Comparison of ENCODE assay signal across 7 mouse cellular contexts in the genomic region with DNA sequence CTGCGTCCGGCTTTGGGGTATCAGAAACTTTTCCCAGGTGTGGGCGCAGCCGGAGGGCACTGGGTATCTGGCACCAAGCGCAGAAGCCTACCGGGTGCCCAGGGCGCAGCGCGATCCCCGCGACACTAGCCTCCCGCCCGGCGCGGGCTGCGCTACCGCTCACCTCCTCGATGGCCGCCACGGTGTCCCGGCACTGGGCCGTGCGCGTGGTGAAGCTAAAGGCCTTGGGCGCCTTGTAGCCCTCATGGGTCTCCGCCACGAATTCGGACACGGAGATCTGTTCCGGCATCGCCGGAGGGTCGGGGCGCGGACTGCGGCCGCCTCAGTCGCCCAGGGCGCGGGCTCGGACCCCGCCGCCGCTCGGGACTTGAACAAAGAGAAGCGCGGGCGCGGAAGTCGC.
DNase-seq lines count a peak whose midpoint lies in the region; ATAC-seq lines count a peak whose summit lies in the region.
"Not testable (repeated sequence)": the region's sequence is repeated elsewhere in the genome, so short reads cannot be mapped to it uniquely, and the experiment has no call there.

No protein-coding gene starts in this region.

- H3K9ac ChIP-seq in forebrain, embryonic 15.5 days (replicated peaks) = peak overlapping the region; percentile 35
- peak overlapping the region; percentile 55; the same call in 1 of the 2 replicates for H3K9ac ChIP-seq in kidney, embryonic 14.5 days (ENCODE audit: low read depth, low read length)
- not testable (repeated sequence) for H3K9ac ChIP-seq in liver, embryonic 11.5 days (ENCODE audit: low read depth, low read length); midbrain, embryonic 14.5 days (replicated peaks; ENCODE audit: low read length)
- H3K9ac ChIP-seq in stomach, embryonic 14.5 days (replicated peaks; ENCODE audit: low read depth, low read length) = peak overlapping the region; percentile 30; the same call in 1 of the 2 replicates

- not testable (repeated sequence) for H3K36me3 ChIP-seq in forebrain, embryonic 15.5 days; kidney, embryonic 14.5 days (ENCODE audit: control insufficient read depth, insufficient read depth, low read length); liver, embryonic 11.5 days (ENCODE audit: control insufficient read depth, insufficient read depth, low read length); midbrain, embryonic 14.5 days (ENCODE audit: control insufficient read depth, insufficient read depth, low read length); stomach, embryonic 14.5 days (ENCODE audit: control insufficient read depth, insufficient read depth, low read length)

- not testable (repeated sequence) for H3K27ac ChIP-seq in forebrain, embryonic 15.5 days (replicated peaks); kidney, embryonic 14.5 days (ENCODE audit: low read depth, low read length); liver, embryonic 11.5 days (ENCODE audit: low read depth, low read length); midbrain, embryonic 14.5 days (replicated peaks; ENCODE audit: low read depth, low read length); stomach, embryonic 14.5 days (ENCODE audit: low read length)

- peak overlapping the region; percentile 32 for H3K4me2 ChIP-seq in forebrain, embryonic 15.5 days (replicated peaks)
- H3K4me2 ChIP-seq in kidney, embryonic 14.5 days (replicated peaks; ENCODE audit: low read depth, low read length) = peak overlapping the region; percentile 30
- H3K4me2 ChIP-seq in liver, embryonic 11.5 days = peak overlapping the region; percentile 46
- peak overlapping the region; percentile 30 for H3K4me2 ChIP-seq in midbrain, embryonic 14.5 days (ENCODE audit: low read length)
- peak overlapping the region; percentile 27; the same call in 1 of the 2 replicates for H3K4me2 ChIP-seq in stomach, embryonic 14.5 days (replicated peaks; ENCODE audit: low read depth, low read length)

- WGBS in forebrain, embryonic 15.5 days = 3% methylated on average over 49 of the region's 50 CpGs
- WGBS in kidney, embryonic 14.5 days = under 1% methylated on average over 26 of the region's 50 CpGs
- WGBS in liver, embryonic 11.5 days = under 1% methylated on average over 37 of the region's 50 CpGs
- WGBS in midbrain, embryonic 14.5 days = 4% methylated on average over 43 of the region's 50 CpGs
- WGBS in stomach, embryonic 14.5 days = 3% methylated on average over 31 of the region's 50 CpGs

- H3K27me3 ChIP-seq in forebrain, embryonic 15.5 days; kidney, embryonic 14.5 days (ENCODE audit: control insufficient read depth, insufficient read depth, low read length); liver, embryonic 11.5 days (replicated peaks; ENCODE audit: control insufficient read depth, insufficient read depth, low read length); midbrain, embryonic 14.5 days (ENCODE audit: control insufficient read depth, insufficient read depth, low read length); stomach, embryonic 14.5 days (ENCODE audit: control insufficient read depth, insufficient read depth, low read length): not testable (repeated sequence)

- H3K9me3 ChIP-seq in forebrain, embryonic 15.5 days; kidney, embryonic 14.5 days (ENCODE audit: control insufficient read depth, low read length); liver, embryonic 11.5 days (ENCODE audit: control insufficient read depth, low read length); midbrain, embryonic 14.5 days (ENCODE audit: control insufficient read depth, low read length); stomach, embryonic 14.5 days (ENCODE audit: control insufficient read depth, low read depth, low read length): not testable (repeated sequence)

- DNase-seq in embryo, embryonic 10.5 days (ENCODE audit: low spot score) = peak; percentile 0
- DNase-seq in heart, postnatal 10 days = peak; percentile 4 to 15
- peak; percentile 30 for DNase-seq in liver, embryonic 11.5 days (ENCODE audit: low spot score)
- peak; percentile 0 for DNase-seq in midbrain, embryonic 14.5 days

- not testable (repeated sequence) for H3K4me1 ChIP-seq in forebrain, embryonic 15.5 days; kidney, embryonic 14.5 days (ENCODE audit: control insufficient read depth, insufficient read depth, low read length); liver, embryonic 11.5 days (replicated peaks; ENCODE audit: control insufficient read depth, insufficient read depth, low read length); midbrain, embryonic 14.5 days (ENCODE audit: control insufficient read depth, insufficient read depth, low read length); stomach, embryonic 14.5 days (ENCODE audit: control insufficient read depth, insufficient read depth, low read length)

- intact Hi-C loops in heart, postnatal 10 days (cut with DNase I) = not testable (repeated sequence)

- peak overlapping the region; percentile 42 for H3K4me3 ChIP-seq in forebrain, embryonic 15.5 days
- H3K4me3 ChIP-seq in kidney, embryonic 14.5 days (ENCODE audit: low read length) = peak overlapping the region; percentile 42
- peak overlapping the region; percentile 41 for H3K4me3 ChIP-seq in liver, embryonic 11.5 days (ENCODE audit: low read depth, low read length)
- H3K4me3 ChIP-seq in midbrain, embryonic 14.5 days (replicated peaks; ENCODE audit: low read depth, low read length) = peak overlapping the region; percentile 33
- peak overlapping the region; percentile 39 for H3K4me3 ChIP-seq in stomach, embryonic 14.5 days (ENCODE audit: low read depth, low read length)

- not testable (repeated sequence) for ATAC-seq in forebrain, embryonic 15.5 days (replicated peaks); liver, embryonic 11.5 days (replicated peaks; ENCODE audit: low FRiP score); midbrain, embryonic 14.5 days (ENCODE audit: low FRiP score, low TSS enrichment)
- peak; percentile 64; the same call in 1 of the 2 replicates for ATAC-seq in kidney, embryonic 14.5 days (ENCODE audit: low FRiP score, low TSS enrichment)
- ATAC-seq in stomach, embryonic 14.5 days (ENCODE audit: insufficient number of reproducible peaks, insufficient read depth, low FRiP score, low read depth) = peak; percentile 46; the same call in 1 of the 2 replicates
